Mouse (Mus musculus) stomach, postnatal 0 days (tissue): ENCODE measurements around the gene Lrrc61.

Source experiments
- CTCF ChIP-seq: IDR thresholded peaks from 2 replicates; pipeline ENCODE4 v1.5.1; 2016; ENCODE audit warnings: antibody characterized with exemption, low read depth, mild to moderate bottlenecking, moderate library complexity
- EP300 ChIP-seq: optimal IDR thresholded peaks from 2 replicates; pipeline ENCODE3; 2016; ENCODE audit warnings: antibody characterized with exemption

DNA sequence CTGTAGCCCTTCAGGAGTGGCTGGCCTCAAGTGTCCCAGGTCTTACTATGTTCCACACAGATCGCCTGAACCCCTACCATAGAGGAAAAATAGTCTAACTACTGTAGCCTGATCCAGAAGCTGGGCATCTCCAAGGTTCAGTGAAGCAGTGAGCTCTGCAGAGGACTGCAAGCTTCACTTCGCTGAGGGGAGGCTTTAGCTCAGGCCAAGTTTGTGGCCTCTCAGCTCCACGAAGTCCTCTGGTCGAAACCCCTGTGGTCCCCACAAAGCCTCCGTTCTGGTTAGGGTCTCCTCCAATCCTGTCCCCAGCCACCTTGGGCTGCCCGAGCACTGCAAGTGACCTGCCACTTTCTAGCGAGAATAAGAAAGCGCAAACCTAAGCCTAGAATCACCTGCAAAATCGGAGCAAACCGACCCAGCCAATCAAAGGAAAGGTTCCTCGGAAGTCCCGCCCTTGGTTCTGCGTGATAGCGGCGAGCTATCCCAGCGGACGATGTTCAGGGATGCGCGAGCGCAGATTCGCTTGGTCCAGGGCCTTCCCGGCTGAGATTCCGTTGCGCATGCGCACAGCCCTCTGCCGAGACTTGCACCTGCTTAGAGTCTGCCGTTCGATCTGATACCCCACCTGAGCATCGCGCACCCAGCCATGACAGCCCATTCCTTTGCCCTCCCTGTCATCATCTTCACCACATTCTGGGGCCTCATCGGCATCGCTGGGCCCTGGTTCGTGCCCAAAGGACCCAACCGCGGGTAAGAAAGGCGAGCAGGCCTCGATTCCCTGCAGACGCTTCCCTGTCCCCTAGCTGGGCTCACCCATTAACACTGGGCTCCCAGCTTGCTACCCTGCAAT is 17.3 kb upstream of the Lrrc61 start, which contains the start of gene Atp6v0e2:
- TF ChIP-seq CTCF (no peak), EP300 (no peak)
